Mouse (Mus musculus): ENCODE measurements around the gene Mdc1.
A peak's percentile ranks its signal among the peaks of the same experiment; 100 is the strongest.

Gene Mdc1

DNA sequence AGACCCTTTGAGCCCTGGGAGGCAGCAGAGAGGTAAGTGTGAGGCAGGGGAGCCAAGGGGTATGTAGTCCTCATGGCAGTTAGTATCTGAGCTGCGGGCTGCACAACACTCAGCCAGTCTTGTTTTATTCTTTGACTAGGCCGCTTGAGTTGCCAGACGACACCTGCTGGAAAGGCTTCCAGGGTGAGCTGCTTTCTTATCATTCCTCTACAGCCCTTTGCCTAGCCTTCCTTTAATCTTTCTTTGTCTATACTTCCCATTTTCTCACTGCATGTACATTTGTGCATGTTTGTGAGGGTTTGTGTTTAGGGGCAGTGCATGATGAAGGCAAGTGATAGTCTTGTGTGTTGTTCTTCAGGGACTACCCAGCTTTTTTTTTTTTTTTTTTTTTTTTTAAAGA is 9.7 kb downstream of the Mdc1 start:
- no peak for DNase-seq (ENCODE audit: low read depth)

DNA sequence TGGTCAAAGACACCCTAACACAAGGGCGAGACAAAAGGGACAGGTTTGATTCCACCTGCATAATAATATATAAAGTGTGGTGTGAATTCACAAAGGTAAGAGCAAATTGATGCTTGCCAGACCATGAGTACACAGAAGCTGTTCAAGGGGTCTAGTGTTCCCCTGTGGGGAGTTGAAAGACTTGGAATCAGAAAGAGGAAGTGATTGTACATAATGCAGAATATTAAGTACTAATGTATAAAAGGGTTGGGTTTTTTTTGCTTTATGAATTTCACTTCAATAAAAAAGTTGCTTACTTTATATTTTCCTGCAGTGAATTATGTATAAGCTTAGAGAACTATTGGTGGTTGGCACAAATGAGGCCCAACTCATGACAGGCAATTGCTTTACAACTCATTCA is 18.1 kb downstream of the Mdc1 start:
- no peak for DNase-seq (ENCODE audit: low read depth)

- DNase-seq (ENCODE audit: low read depth), result no peak
These were observed 18.5 kb downstream of the Mdc1 start for GRCm38 (mm10) chr17:35859835-35860234.

DNA sequence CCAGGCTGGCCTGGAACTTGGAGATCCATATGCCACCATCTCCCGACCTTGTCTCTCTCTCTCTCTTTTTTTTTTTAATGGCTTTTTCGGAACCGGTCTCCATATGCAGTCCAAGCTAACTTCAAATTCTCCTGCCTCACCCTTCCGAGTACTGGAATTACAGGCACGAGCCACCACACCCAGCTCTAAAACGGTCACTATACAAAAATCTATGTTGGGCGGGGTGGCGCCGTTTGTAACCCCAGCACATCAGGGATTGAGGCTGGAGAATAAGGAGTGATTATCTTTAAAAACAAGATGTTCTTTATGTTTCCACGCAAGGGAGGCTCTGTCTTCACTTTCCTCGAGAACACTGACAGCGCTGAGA is 19.5 kb downstream of the Mdc1 start:
- no peak for DNase-seq (ENCODE audit: low read depth)

GRCm38 (mm10) chr17:35861198-35861857 is 20.0 kb downstream of the Mdc1 start, which contains the start of gene Nrm:
Gene Nrm, plus strand, starts transcription at chr17:35861318.
- peak; percentile 84 for DNase-seq (ENCODE audit: low read depth)

DNA sequence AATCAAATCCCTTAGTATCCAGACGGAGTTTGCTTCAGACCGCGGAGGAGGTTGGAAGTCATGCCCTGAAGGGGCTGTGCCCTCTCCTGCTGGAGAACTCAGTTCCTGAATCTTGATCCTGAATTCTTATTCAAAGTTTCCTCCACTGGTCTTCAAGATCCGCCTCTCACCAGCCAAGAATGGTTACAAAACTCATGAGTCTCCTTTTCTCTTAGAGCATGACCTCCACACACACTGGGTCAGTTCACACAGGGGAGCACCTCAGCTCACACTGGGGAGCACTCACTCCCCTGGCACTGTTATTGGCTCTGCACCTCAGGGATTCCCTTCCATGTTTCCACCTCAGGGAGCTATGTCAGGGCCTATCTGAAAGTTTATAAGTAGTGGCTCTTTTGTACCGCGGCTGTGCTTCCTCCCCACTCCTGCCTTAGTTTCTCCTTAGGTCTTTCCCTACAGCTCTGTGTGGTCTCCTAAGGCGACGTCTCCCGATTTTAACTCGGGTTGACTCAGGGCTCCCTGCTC is 23.6 kb downstream of the Mdc1 start:
- DNase-seq (ENCODE audit: low read depth), result no peak

GRCm38 (mm10) chr17:35865481-35866280 is 24.4 kb downstream of the Mdc1 start, which contains the start of gene Ppp1r18:
Gene Ppp1r18, plus strand, starts transcription at chr17:35865593.
- no peak for DNase-seq (ENCODE audit: low read depth)

DNA sequence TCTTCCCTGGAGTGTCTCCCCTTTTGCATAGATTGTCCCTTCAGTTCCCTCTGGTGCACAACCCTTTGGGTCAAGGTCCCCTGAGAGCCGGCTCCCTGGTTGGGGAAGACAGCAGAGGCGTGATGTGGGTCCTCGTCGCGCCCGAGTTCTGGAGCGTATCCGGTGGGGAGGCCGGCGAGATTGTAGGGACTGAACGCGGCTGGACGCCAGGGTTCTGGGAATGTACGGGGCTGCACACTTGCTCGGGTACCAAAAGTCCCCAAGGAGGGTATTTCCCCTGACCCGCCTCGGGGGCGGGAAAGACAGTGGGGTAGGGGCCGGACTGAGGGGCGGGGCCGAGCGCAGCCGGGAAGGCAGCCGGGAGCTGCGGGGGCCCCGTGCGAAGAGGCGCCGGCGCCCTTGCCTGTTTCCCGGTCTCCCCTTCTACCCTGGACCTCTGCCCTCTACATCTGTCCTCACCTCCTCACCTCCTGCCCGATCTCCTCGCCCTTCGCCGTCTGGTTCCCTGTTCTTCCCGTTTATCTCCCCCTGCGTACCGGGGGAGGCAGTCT is 25.0 kb downstream of the Mdc1 start:
- no peak for DNase-seq (ENCODE audit: low read depth)

DNA sequence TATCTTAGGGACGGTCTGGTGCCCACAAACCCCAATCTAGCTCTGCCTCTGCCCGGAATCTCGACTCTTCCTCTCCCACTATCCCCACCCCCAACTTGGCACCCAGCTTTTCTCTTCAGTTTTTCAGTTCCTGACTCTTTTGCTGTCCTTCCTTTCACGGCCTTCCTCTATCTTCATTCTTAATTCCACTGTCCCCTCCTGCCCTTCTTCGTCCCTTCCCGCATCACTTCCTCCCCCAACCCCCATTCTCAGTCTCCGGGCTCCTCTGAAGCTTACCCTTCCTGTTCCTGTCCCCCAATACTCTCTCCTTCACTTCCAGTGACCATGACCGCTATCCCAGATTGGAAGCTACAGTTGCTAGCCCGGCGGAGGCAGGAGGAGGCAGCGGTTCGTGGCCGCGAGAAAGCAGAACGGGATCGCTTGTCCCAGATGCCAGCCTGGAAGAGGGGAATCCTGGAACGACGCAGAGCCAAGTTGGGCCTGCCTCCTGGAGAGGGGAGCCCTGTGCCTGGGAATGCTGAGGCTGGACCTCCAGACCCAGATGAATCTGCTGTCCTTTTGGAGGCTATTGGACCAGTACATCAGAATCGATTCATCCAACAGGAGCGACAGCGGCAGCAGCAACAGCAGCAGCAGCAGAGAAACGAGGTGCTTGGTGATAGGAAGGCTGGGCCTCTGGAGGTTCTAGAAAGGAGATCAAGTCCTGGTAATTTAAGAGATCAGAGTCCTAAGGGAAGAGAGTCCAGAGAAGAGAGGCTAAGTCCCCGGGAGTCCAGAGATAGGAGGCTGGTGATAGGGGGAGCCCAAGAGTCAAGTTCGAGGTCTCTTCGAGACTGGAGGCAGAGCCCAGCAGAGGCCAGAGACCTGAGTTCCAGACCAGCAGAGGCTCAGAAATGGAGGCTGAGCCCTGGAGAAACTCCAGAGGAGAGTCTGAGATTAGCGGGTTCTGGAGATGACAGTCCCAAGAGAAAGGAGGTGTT is 25.9 kb downstream of the Mdc1 start:
- peak; percentile 35 for DNase-seq (ENCODE audit: low read depth)

GRCm38 (mm10) chr17:35868165-35868820 is 27.0 kb downstream of the Mdc1 start:
- DNase-seq (ENCODE audit: low read depth), result no peak

- DNase-seq (ENCODE audit: low read depth), result no peak
These were observed 27.6 kb downstream of the Mdc1 start for GRCm38 (mm10) chr17:35868961-35869345.

DNA sequence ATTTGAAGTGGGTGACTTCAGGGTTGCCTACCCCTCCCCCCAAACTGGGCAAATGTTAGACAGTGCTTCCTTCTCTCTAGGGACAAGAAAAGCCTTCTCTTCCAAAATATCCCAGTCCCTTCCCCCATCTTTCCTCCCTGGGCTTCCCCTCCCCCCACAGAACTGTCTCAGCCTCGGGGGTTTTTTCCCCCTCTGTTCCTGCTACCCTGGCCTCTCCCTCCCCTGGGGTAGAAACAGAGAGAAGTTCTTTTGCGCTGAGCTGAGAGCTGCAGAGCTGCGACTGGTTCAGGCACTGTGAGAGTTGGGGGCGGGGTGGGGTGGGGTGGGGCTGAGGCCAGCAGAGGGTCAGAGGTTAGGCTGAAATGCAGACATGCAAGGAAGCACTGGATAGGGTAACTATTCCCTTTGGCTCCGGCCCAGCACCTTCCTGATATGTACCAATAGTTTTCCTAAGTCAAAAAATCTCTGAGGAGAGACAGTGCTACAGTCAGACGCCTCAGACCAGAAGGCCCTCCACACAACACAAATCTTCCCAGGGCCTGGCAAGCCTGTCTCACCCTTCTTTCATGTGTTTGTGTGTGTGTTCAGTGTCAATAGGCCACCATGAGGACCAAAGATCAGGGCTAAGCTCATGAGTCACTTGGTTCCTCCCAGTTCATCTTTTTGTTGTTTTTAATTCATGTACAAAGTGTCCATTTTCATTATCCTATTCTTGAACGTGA is 28.2 kb downstream of the Mdc1 start:
- no peak for DNase-seq (ENCODE audit: low read depth)

- no peak for DNase-seq (ENCODE audit: low read depth)
These were observed 29.0 kb downstream of the Mdc1 start for GRCm38 (mm10) chr17:35870151-35870883.

DNA sequence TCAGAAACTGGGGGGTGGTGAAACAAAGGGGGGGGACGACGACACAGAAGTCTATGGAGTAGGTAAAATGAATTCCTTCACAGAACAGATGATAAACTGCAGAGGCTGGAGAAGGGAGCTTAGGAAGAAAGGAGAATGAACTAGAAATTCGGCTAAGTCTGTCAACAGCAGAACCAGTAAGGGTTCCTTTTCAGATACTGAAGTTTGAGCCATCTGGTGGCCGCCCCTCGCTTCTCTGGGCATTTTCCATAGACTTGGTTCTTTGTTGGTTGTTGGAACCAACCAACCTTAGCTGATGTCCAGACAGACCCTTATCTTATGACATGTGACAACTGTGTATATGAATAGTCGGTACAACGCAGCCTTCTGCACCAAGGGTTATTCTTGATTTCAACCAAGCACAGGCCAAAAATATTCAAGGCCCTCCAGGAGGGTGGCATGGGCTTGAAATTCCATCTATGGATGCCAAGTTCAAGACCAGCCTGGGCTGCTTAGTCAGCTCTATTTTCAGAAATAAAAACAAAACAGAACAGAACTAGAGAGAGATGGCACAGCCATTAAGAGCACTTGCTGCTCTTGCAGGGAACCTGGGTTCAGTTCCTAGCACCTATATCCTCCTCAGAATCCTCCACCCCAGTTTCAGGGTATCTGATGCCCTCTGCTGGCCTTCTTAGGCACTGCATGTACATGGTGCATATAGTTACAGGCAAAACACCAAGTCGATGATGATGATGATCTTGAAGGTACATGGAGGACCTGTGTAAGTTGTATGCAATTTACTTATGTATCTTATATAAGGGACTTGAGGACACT is 29.8 kb downstream of the Mdc1 start:
- DNase-seq (ENCODE audit: low read depth), result peak; percentile 34

DNA sequence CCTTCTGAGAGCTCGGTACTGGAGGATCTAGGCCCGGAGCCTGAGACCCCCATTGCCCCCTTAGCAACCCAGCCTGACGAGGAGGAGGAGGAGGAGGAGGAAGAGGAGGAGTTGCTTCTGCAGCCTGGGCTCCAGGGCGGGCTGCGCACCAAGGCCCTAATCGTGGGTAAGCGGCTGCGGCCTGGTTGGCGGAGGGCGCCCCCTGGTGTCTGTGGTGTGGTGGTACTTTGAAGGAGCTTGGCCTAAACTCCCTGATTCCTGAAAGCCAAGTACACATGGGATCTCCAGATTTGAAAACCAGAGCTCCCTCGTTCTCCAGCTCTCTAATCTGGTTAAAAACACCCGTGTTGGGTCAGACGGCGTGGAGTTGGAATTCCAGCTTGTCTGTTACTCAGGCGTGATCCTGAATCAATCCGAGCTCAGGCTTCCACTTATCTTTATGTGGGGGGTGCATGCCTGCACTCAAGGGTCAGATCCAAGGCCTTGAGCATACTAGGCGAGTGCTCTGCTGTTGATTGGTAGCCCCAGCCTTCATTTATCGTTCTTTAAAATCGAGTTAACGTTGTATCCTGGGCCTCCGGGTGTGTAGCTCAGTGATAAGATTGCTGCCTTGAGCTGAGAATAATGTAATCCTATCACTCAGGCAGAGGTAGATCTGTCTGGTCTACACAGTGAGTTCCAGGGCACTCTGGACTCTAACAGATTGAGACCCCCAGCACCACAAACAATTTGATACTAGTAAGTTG is 32.6 kb downstream of the Mdc1 start:
- peak; percentile 74 for DNase-seq (ENCODE audit: low read depth)

DNA sequence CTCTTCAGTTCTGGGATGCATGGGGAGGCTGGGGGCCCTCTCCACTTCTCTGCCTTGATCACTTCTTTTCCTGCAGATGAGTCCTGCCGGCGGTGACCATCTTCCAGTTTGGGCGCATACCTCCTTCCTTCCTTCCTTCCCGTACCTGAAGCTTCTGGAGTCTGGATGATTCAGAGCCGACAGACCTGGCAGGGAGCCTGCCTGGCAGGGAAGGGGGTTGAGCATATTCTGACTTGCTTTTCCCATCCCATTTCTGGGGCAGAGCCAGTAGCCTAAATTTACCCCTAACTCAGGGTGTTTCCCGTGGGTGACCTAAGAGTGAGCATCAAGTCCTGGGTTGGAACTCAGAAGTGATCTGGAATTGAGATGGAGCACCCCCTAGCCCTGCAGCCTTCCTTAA is 33.4 kb downstream of the Mdc1 start:
- DNase-seq (ENCODE audit: low read depth), result no peak

- peak; percentile 96 for DNase-seq (ENCODE audit: low read depth)
These were observed 38.1 kb downstream of the Mdc1 start, which contains the start of gene Dhx16 for GRCm38 (mm10) chr17:35879245-35880057. Gene Dhx16, plus strand, starts transcription at chr17:35879819.

All from c-Kit-positive CD71-positive TER-119-negative erythroid progenitor cells, embryonic 14.5 days (primary cell).